Mouse (Mus musculus) telencephalon, adult 2 months (tissue): ENCODE measurements around the gene Apol7b.

Experiments
- DNase-seq: peaks from one replicate; pipeline ENCODE4 v3.0.0-alpha.2; 2011; ENCODE audit warnings: low read depth, low spot score

The Apol7b gene

GRCm38 (mm10) chr15:77384340-77385030 is 62.8 kb downstream of the Apol7b start:
- DNase-seq, result no peak

- DNase-seq, result no peak
These were observed 64.4 kb downstream of the Apol7b start for GRCm38 (mm10) chr15:77382880-77383279.

GRCm38 (mm10) chr15:77382271-77382850 is 64.9 kb downstream of the Apol7b start:
- DNase-seq, result no peak

GRCm38 (mm10) chr15:77381481-77381880 is 65.8 kb downstream of the Apol7b start:
- no peak for DNase-seq

DNA sequence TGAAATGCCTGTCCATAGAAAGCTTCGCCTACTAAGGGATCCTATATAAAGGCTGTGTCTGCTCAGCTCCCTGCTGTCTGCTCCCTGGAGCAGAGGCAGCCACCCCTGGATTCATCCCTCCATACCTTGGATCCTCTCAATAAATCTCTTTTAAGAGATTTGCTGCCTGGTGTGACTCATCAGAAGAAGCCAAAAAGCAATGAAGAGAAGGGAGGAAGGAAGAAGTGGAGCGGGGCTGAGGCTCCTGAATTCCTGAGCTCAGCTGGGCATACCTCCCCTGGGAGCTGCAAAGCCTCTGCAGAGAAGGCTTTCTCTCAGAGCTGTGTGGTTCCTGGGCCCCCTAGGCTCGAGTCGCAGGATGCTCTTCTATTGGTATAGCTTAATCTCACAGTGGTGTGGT is 67.4 kb downstream of the Apol7b start:
- DNase-seq, result no peak

GRCm38 (mm10) chr15:77377419-77377818 is 69.9 kb downstream of the Apol7b start:
- no peak for DNase-seq

DNA sequence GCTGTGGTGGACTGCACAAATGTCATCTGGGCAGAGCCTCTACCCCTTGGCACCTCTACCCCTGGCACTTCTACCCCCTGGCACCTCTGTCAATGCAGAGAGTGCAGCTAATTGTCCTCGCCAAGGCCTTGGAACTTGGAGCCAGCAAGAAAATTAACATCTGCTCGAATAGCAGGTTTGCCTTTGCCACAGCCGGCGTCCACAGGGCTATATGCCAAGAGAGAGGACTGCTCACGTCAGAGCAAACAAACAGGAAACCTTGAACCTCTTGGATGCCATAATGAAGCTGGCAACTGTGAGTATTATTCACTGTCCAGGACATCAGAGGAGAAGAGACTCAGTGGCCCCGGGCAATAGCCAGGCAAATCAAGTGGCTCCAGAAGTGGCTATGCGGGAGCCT is 70.4 kb downstream of the Apol7b start:
- DNase-seq, result no peak
